Mouse (Mus musculus): ENCODE data around the gene Serpina12.

The Serpina12 gene

GRCm38 (mm10) chr12:104003238-104003612 lies 41.0 kb downstream of the Serpina12 start:
- no peak for DNase-seq (ENCODE audit: low spot score in 2 of 2)

- DNase-seq (ENCODE audit: low spot score in 2 of 2): no peak
These were observed 41.5 kb downstream of the Serpina12 start for GRCm38 (mm10) chr12:104002569-104003237.

GRCm38 (mm10) chr12:104000594-104000993 lies 43.6 kb downstream of the Serpina12 start:
- DNase-seq (ENCODE audit: low spot score in 2 of 2): no peak

- no peak for DNase-seq (ENCODE audit: low spot score in 2 of 2)
These were observed 44.6 kb downstream of the Serpina12 start for GRCm38 (mm10) chr12:103999611-104000010.

GRCm38 (mm10) chr12:103996513-103996912 lies 47.7 kb downstream of the Serpina12 start:
- DNase-seq (ENCODE audit: low spot score in 2 of 2): no peak

- DNase-seq (ENCODE audit: low spot score in 2 of 2): peak; percentile 66 to 79
These were observed 48.8 kb downstream of the Serpina12 start for GRCm38 (mm10) chr12:103995292-103996072.

- DNase-seq (ENCODE audit: low spot score in 2 of 2): peak in 1 of 2 experiments; percentile 41
These were observed 51.3 kb downstream of the Serpina12 start for GRCm38 (mm10) chr12:103992945-103993344.

- no peak for DNase-seq (ENCODE audit: low spot score in 2 of 2)
These were observed 54.4 kb downstream of the Serpina12 start, which contains the start of gene Serpina11 for GRCm38 (mm10) chr12:103989857-103990256. TSS of gene Serpina11 (minus strand) at chr12:103989957.

- DNase-seq (ENCODE audit: low spot score in 2 of 2): no peak
These were observed 54.8 kb downstream of the Serpina12 start for GRCm38 (mm10) chr12:103989514-103989767.

- DNase-seq (ENCODE audit: low spot score in 2 of 2): no peak
These were observed 55.3 kb downstream of the Serpina12 start for GRCm38 (mm10) chr12:103988754-103989513.

GRCm38 (mm10) chr12:103985868-103986267 lies 58.4 kb downstream of the Serpina12 start:
- DNase-seq (ENCODE audit: low spot score in 2 of 2): no peak

GRCm38 (mm10) chr12:103984935-103985334 lies 59.3 kb downstream of the Serpina12 start:
- DNase-seq (ENCODE audit: low spot score in 2 of 2): no peak

GRCm38 (mm10) chr12:103981646-103982360 lies 62.4 kb downstream of the Serpina12 start:
- no peak for DNase-seq (ENCODE audit: low spot score in 2 of 2)

Data from right cerebral cortex, postnatal 36 days (tissue).